Mouse (Mus musculus) mammary gland, adult 2 months (tissue): ENCODE measurements around the gene Pgm3. TPM values are rescaled to one million over a fixed set of nuclear protein-coding genes. Genes with fewer than 3 reads are reported as not detected.

ENCODE experiments used
- polyA plus RNA-seq: library from polyadenylated mRNA; depleted of rRNA; stranded (reverse); fragments of >200 nt; gene quantifications from 2 replicates; pipeline ENCODE4 v1.2.3, GENCODE M21; 2012; ENCODE audit warnings: low replicate concordance; rRNA removed

Gene Pgm3
- polyA plus RNA-seq, result 2.7 and 6.5 TPM in 2 replicates

GRCm38 (mm10) chr9:86571540-86572135 lies at the start of gene Pgm3, which contains the start of gene Rwdd2a:
Pgm3 (minus strand) TSS chr9:86571842.
Rwdd2a (plus strand) TSS chr9:86571991.

Other genes with a start within 250 kb of the Pgm3 start
- 1.0 TPM in 2 replicates for gene Ube2cbp, start 106.9 kb downstream of the Pgm3 start, polyA plus RNA-seq
- gene Dop1a, start 104.7 kb downstream of the Pgm3 start, polyA plus RNA-seq, result 9.0 and 16.5 TPM in 2 replicates
- 0.88 and 1.1 TPM in 2 replicates for gene Rwdd2a, start 149 bp upstream of the Pgm3 start, polyA plus RNA-seq
- 357 and 546 TPM in 2 replicates for gene Me1, start 124.1 kb upstream of the Pgm3 start, polyA plus RNA-seq
- 0.41 and 0.52 TPM in 2 replicates for gene Prss35, start 171.8 kb upstream of the Pgm3 start, polyA plus RNA-seq